Mouse (Mus musculus) CH12.LX (cell line): Measurements from ENCODE around the gene B3gat3. TPM values are rescaled to one million over a fixed set of nuclear protein-coding genes. Genes with fewer than 3 reads are reported as not detected.

Experiments
- DNase-seq: peaks from one replicate; pipeline ENCODE4 v3.0.0-alpha.2; 2013; ENCODE audit errors: extremely low read depth
- H3K27ac ChIP-seq: 2 replicates; pipeline ENCODE4 v1.5.1; 2012; ENCODE audit warnings: low read depth, mild to moderate bottlenecking, control low read depth, moderate library complexity; ENCODE audit not compliant: insufficient read depth
- H3K27me3 ChIP-seq: replicated peaks from 2 replicates; pipeline ENCODE3; 2012; ENCODE audit warnings: inconsistent platforms
- H3K36me3 ChIP-seq, 2 experiments: replicated peaks in 1 of 2; 2 replicates each; pipeline versions ENCODE3 to v1.6.1; 2012; ENCODE audit warnings: inconsistent platforms in 1 of 2, low read length in 1 of 2, mild to moderate bottlenecking in 1 of 2, mixed read lengths in 1 of 2, moderate library complexity in 1 of 2; ENCODE audit not compliant: control insufficient read depth in 1 of 2, insufficient read depth in 1 of 2
- H3K4me1 ChIP-seq, 2 experiments: 2 replicates each; pipeline ENCODE4 v1.6.1; 2012; ENCODE audit warnings: inconsistent platforms in 1 of 2, moderate library complexity in 1 of 2; ENCODE audit not compliant: insufficient read depth in 2 of 2, control insufficient read depth in 1 of 2
- H3K4me2 ChIP-seq: 2 replicates; pipeline ENCODE4 v1.6.1; 2012; ENCODE audit warnings: low read depth, mild to moderate bottlenecking, control low read depth; ENCODE audit not compliant: poor library complexity, insufficient read depth, severe bottlenecking
- H3K4me3 ChIP-seq, 3 experiments: fragments of 150-350 bp in 1 of 3; sonication (generic) in 1 of 3; replicated peaks in 1 of 3; 2 replicates each; pipeline versions ENCODE3 to v1.5.1; 2011 to 2012; ENCODE audit warnings: low read depth in 2 of 3, low read length in 2 of 3, mild to moderate bottlenecking in 2 of 3, moderate library complexity in 2 of 3, control low read depth in 1 of 3, improper control_type of control experiment in 1 of 3, inconsistent platforms in 1 of 3, mixed read lengths in 1 of 3; ENCODE audit not compliant: poor library complexity in 1 of 3
- H3K79me2 ChIP-seq: replicated peaks from 2 replicates; pipeline ENCODE4 v1.6.1; 2012; ENCODE audit warnings: mild to moderate bottlenecking, moderate library complexity; ENCODE audit not compliant: control insufficient read depth, poor library complexity, insufficient read depth, severe bottlenecking; ENCODE audit errors: extremely low read depth
- H3K9ac ChIP-seq: 2 replicates; pipeline ENCODE4 v1.6.1; 2012; ENCODE audit warnings: low read depth, mild to moderate bottlenecking, control low read depth, moderate library complexity; ENCODE audit not compliant: insufficient read depth
- H3K9me3 ChIP-seq: replicated peaks from 2 replicates; pipeline ENCODE3; 2012; ENCODE audit warnings: low read length, inconsistent platforms, mixed read lengths
- CHD1 ChIP-seq: IDR thresholded peaks from 2 replicates; pipeline ENCODE4 v1.6.1; 2012; ENCODE audit warnings: low read depth, low read length, improper control_type of control experiment, inconsistent platforms
- ELF1 ChIP-seq: IDR thresholded peaks from 2 replicates; pipeline ENCODE4 v1.6.1; 2014; ENCODE audit warnings: low read depth, mild to moderate bottlenecking, inconsistent platforms, low read length, improper control_type of control experiment
- EP300 ChIP-seq: IDR thresholded peaks from 2 replicates; pipeline ENCODE4 v1.6.1; 2011; ENCODE audit warnings: low read length, improper control_type of control experiment
- ETS1 ChIP-seq: conservative IDR thresholded peaks from 2 replicates; pipeline ENCODE4 v1.6.1; 2012; ENCODE audit warnings: low read depth, mild to moderate bottlenecking, inconsistent platforms, low read length, improper control_type of control experiment, moderate library complexity
- HCFC1 ChIP-seq: IDR thresholded peaks from 2 replicates; pipeline ENCODE4 v1.6.1; 2012; ENCODE audit warnings: low read depth, mild to moderate bottlenecking, inconsistent platforms, low read length, improper control_type of control experiment
- JUND ChIP-seq: conservative IDR thresholded peaks from 2 replicates; pipeline ENCODE4 v1.6.1; 2011; ENCODE audit warnings: low read depth, low read length, improper control_type of control experiment
- MXI1 ChIP-seq: IDR thresholded peaks from 2 replicates; pipeline ENCODE4 v1.6.1; 2011; ENCODE audit warnings: mild to moderate bottlenecking, low read depth, low read length, improper control_type of control experiment
- NRF1 ChIP-seq: IDR thresholded peaks from 2 replicates; pipeline ENCODE4 v1.6.1; 2014; ENCODE audit warnings: low read depth, mild to moderate bottlenecking, inconsistent platforms, low read length, improper control_type of control experiment, moderate library complexity
- POLR2A ChIP-seq: IDR thresholded peaks from 2 replicates; pipeline ENCODE4 v1.6.1; 2011; ENCODE audit warnings: low read depth, mild to moderate bottlenecking, improper control_type of control experiment, low read length
- POLR2AphosphoS2 ChIP-seq: IDR thresholded peaks from 2 replicates; pipeline ENCODE4 v1.6.1; 2011; ENCODE audit warnings: low read depth, low read length, improper control_type of control experiment
- SIN3A ChIP-seq: IDR thresholded peaks from 2 replicates; pipeline ENCODE4 v1.6.1; 2012; ENCODE audit warnings: low read length, improper control_type of control experiment, inconsistent platforms
- TCF12 ChIP-seq: IDR thresholded peaks from 2 replicates; pipeline ENCODE4 v1.6.1; 2014; ENCODE audit warnings: low read depth, mild to moderate bottlenecking, inconsistent platforms, low read length, improper control_type of control experiment
- UBTF ChIP-seq: IDR thresholded peaks from 2 replicates; pipeline ENCODE4 v1.6.1; 2012; ENCODE audit warnings: low read depth, mild to moderate bottlenecking, inconsistent platforms, low read length, improper control_type of control experiment, moderate library complexity
- USF1 ChIP-seq: IDR thresholded peaks from 2 replicates; pipeline ENCODE4 v1.6.1; 2014; ENCODE audit warnings: low read depth, mild to moderate bottlenecking, inconsistent platforms, low read length, improper control_type of control experiment
- ZNF384 ChIP-seq: IDR thresholded peaks from 2 replicates; pipeline ENCODE4 v1.6.1; 2012; ENCODE audit warnings: low read depth, low read length, improper control_type of control experiment, inconsistent platforms
- dilution Hi-C: fragments of 300-500 bp; cut with MboI; formaldehyde crosslinking; loops from 2 replicates; pipeline ENCODE4 v1.14.3; 2020; ENCODE audit warnings: low sequenced_read_pairs; ENCODE audit not compliant: extremely low pct_unique_long_range_greater_than_20kb, extremely low pct_ligation_motif_present
- in situ Hi-C: fragments of 300-500 bp; cut with MboI; formaldehyde crosslinking; loops from 3 replicates; pipeline ENCODE4 v1.14.3; 2019; ENCODE audit warnings: low sequenced_read_pairs, low pct_ligation_motif_present, low pct_unique_long_range_greater_than_20kb, mixed read lengths
- polyA plus RNA-seq: library from polyadenylated mRNA; unstranded; fragments of >175 nt; gene quantifications from 2 replicates; pipeline ENCODE4 v1.2.1, GENCODE M21; 2012; ENCODE audit warnings: low read depth; ENCODE audit not compliant: insufficient read length
- total RNA-seq, 2 experiments: library from RNA; depleted of rRNA; stranded (reverse); fragments of 300-350 nt in 1 of 2; fragments of >200 nt in 1 of 2; gene quantifications; 2 replicates each; pipeline ENCODE4 v1.2.3; 2012 to 2014

The B3gat3 gene
- total and polyA plus RNA-seq, 3 experiments: 17.8 to 54.8 (median 33.0) TPM

GRCm38 (mm10) chr19:8943047-8943446 lies 22.9 kb downstream of the B3gat3 start:
- dilution Hi-C loops: no loop called here
- peaks cover 16 to 48% of the 10 kb centered on the region in 2 experiments for H3K4me1 ChIP-seq
- H3K36me3 ChIP-seq: peaks cover 60 to 76% of the 10 kb centered on the region in 2 experiments
- H3K4me3 ChIP-seq: peak overlapping the region; percentile 75 to 95 (median 91)
- H3K27ac ChIP-seq: no peak overlapping the region
- no peaks in the 10 kb centered on the region for H3K9me3 ChIP-seq
- in situ Hi-C loops: no loop called here
- H3K79me2 ChIP-seq: peaks cover 42% of the 10 kb centered on the region
- no peak for DNase-seq
- no peaks in the 10 kb centered on the region for H3K27me3 ChIP-seq
- peak overlapping the region; percentile 91 for H3K4me2 ChIP-seq
- peak overlapping the region; percentile 97 for H3K9ac ChIP-seq
- no peak for TF ChIP-seq POLR2A
- 0 out of 2 replicates have a peak, but pooled peaks have one; percentile 8 for TF ChIP-seq ZNF384
- TF ChIP-seq, all 38 proteins: peak for 1

- Histone ChIP-seq H3K27ac (no peak overlapping the region), H3K36me3 (peaks cover 61 to 76% of the 10 kb centered on the region in 2 experiments), H3K79me2 (peaks cover 42% of the 10 kb centered on the region), H3K9ac (peak overlapping the region; percentile 97), H3K4me3 (peak overlapping the region in 2 of 3 experiments; percentile 17 to 23), H3K27me3 (no peaks in the 10 kb centered on the region), H3K4me1 (peaks cover 16 to 40% of the 10 kb centered on the region in 2 experiments), H3K9me3 (no peaks in the 10 kb centered on the region), H3K4me2 (peak overlapping the region; percentile 91)
- no peak for DNase-seq
- TF ChIP-seq USF1: no peak
- 0 out of 2 replicates have a peak, but pooled peaks have one; percentile 4 for TF ChIP-seq TCF12
- TF ChIP-seq NRF1: no peak
- no peak for TF ChIP-seq JUND
- dilution Hi-C loops: no loop called here
- in situ Hi-C loops: no loop called here
Observed at GRCm38 (mm10) chr19:8944062-8944461, 23.9 kb downstream of the B3gat3 start.

GRCm38 (mm10) chr19:8944750-8945149 lies 24.6 kb downstream of the B3gat3 start:
- peaks cover 16 to 38% of the 10 kb centered on the region in 2 experiments for H3K4me1 ChIP-seq
- H3K27ac ChIP-seq: no peak overlapping the region
- TF ChIP-seq ETS1: no peak
- peak; percentile 37 for TF ChIP-seq MXI1
- TF ChIP-seq POLR2AphosphoS2: no peak
- TF ChIP-seq HCFC1: peak; percentile 47; the same call in 1 of the 2 replicates
- no peak for TF ChIP-seq EP300
- TF ChIP-seq UBTF: no peak
- 0 out of 2 replicates have a peak, but pooled peaks have one; percentile 50 for TF ChIP-seq CHD1
- peak; percentile 61; the same call in 1 of the 2 replicates for TF ChIP-seq SIN3A
- TF ChIP-seq ELF1: peak; percentile 41
- no peak overlapping the region for H3K4me3 ChIP-seq
- H3K79me2 ChIP-seq: peaks cover 42% of the 10 kb centered on the region
- dilution Hi-C loops: no loop called here
- no peaks in the 10 kb centered on the region for H3K27me3 ChIP-seq
- peak; percentile 65 for DNase-seq
- in situ Hi-C loops: no loop called here
- peaks cover 61 to 75% of the 10 kb centered on the region in 2 experiments for H3K36me3 ChIP-seq
- no peaks in the 10 kb centered on the region for H3K9me3 ChIP-seq
- peak overlapping the region; percentile 21; the same call in 1 of the 2 replicates for H3K9ac ChIP-seq
- peak overlapping the region; percentile 41; the same call in 1 of the 2 replicates for H3K4me2 ChIP-seq
